Mouse (Mus musculus): ENCODE measurements around the gene Gm4969. TPM values are rescaled to one million over a fixed set of nuclear protein-coding genes. Genes with fewer than 3 reads are reported as not detected.
A peak's percentile ranks its signal among the peaks of the same experiment; 100 is the strongest.

Gene Gm4969
- total and polyA plus RNA-seq, 3 experiments: not detected

DNA sequence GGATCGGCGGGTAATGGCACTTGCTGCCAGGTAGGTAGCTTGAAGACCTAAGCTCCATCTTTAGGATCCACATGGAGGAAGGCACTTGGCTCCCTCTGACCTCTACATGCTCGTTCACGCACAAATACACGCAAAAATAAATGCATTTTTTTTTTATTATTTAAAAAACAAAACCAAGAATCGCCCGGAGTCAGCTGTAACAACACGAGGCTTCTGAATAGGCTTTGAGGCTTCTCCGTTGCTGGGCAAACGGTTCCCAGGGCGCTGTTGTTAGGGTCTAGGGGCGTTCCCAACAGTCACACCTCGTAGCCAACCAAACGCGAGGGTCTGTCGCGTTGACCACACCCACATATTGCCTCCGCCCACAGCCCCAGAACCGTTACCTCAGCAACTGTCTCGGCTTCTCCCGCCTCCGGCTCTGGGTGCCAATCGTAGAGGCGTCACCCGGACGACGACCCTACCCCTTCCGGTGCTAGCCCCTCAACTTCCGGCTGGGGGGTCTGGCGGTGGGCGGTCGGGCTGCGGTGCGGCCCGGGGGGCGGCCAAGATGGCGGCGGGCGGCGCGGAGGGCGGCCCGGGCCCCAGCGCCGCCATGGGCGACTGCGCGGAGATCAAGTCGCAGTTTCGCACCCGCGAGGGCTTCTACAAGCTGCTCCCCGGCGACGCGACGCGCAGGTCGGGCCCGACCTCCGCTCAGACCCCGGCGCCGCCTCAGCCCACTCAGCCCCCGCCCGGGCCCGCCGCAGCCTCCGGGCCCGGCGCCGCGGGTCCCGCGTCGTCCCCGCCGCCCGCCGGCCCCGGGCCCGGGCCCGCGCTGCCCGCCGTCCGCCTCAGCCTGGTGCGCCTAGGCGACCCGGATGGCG lies 42.2 kb downstream of the Gm4969 start, which contains the start of gene Dmwd:
Dmwd (plus strand) TSS at position 505 of the 863 bp plus-strand sequence.
- peaks cover 4 to 20% of the 10 kb centered on the region in 2 experiments for H3K4me1 ChIP-seq (ENCODE audit: control insufficient read depth in 1 of 2, insufficient read depth in 2 of 2, low read length in 2 of 2)
- H3K9me3 ChIP-seq (replicated peaks; ENCODE audit: insufficient read depth, low read length): no peaks in the 10 kb centered on the region
- H3K9ac ChIP-seq (ENCODE audit: control insufficient read depth, low read depth, low read length, poor library complexity, severe bottlenecking): peak within 1 kb of the TSS; percentile 84
- peaks cover 9% of the 10 kb centered on the region for H3K79me2 ChIP-seq (ENCODE audit: control insufficient read depth, insufficient read depth, low read length, poor library complexity)
- DNase-seq (ENCODE audit: low read depth, low spot score): peak; percentile 99
- H3K27ac ChIP-seq (ENCODE audit: control insufficient read depth, low read depth, low read length): peak within 1 kb of the TSS; percentile 29
- no peaks in the 10 kb centered on the region for H3K27me3 ChIP-seq (ENCODE audit: control insufficient read depth in 1 of 2, insufficient read depth in 2 of 2, low read length in 2 of 2)
- peaks cover 0 to 11% of the 10 kb centered on the region in 2 experiments; a peak in 2 of 4 replicates for H3K36me3 ChIP-seq (ENCODE audit: control insufficient read depth in 1 of 2, insufficient read depth in 2 of 2, low read length in 2 of 2)
- peak within 1 kb of the TSS; percentile 70 to 95 for H3K4me3 ChIP-seq (ENCODE audit: control insufficient read depth in 1 of 2, insufficient read depth in 1 of 2, low read depth in 2 of 2, low read length in 2 of 2)
- TF ChIP-seq JUND (IDR thresholded peaks at IDR 0.05; ENCODE audit: low read depth, low read length) (no peak), TBP (IDR thresholded peaks at IDR 0.05; ENCODE audit: low read depth, low read length) (0 out of 2 replicates have a peak, but pooled peaks have one; percentile 38), MAZ (IDR thresholded peaks at IDR 0.05; ENCODE audit: low read depth, low read length) (peak; percentile 77), MEF2A (IDR thresholded peaks at IDR 0.05; ENCODE audit: extremely low read depth, insufficient replicate concordance, low read depth, low read length, poor library complexity, severe bottlenecking) (no peak), ELF1 (IDR thresholded peaks at IDR 0.05; ENCODE audit: low read depth, low read length) (peak; percentile 79), POLR2A (IDR thresholded peaks at IDR 0.05; ENCODE audit: control insufficient read depth in 1 of 2, insufficient read depth in 1 of 2, low read depth in 1 of 2, low read length in 2 of 2, poor library complexity in 1 of 2) (peak; percentile 59 to 93; a peak in 3 of 4 replicates), MAFK (IDR thresholded peaks at IDR 0.05; ENCODE audit: borderline replicate concordance, low read depth, low read length) (no peak), MAX (IDR thresholded peaks at IDR 0.05; ENCODE audit: low read length) (peak; percentile 67), RCOR1 (IDR thresholded peaks at IDR 0.05; ENCODE audit: low read depth, low read length) (no peak), TCF12 (IDR thresholded peaks at IDR 0.05; ENCODE audit: low read depth, low read length) (peak; percentile 16; the same call in 1 of the 2 replicates), ZMIZ1 (IDR thresholded peaks at IDR 0.05; ENCODE audit: low read depth, low read length) (peak; percentile 31; the same call in 1 of the 2 replicates), EP300 (IDR thresholded peaks at IDR 0.05; ENCODE audit: low read depth in 1 of 2, low read length in 2 of 2) (0 out of 4 replicates have a peak, but pooled peaks of 1 of the 2 experiments have one; percentile 27), UBTF (IDR thresholded peaks at IDR 0.05; ENCODE audit: borderline replicate concordance, insufficient read depth, low read depth, low read length) (no peak), MYC (IDR thresholded peaks at IDR 0.05; ENCODE audit: low read depth, low read length) (0 out of 2 replicates have a peak, but pooled peaks have one; percentile 28), BHLHE40 (IDR thresholded peaks at IDR 0.05; ENCODE audit: borderline replicate concordance, low read depth, low read length) (no peak), SIN3A (IDR thresholded peaks at IDR 0.05; ENCODE audit: low read length) (peak; percentile 99), CTCF (IDR thresholded peaks at IDR 0.05 in 2 of 3, conservative IDR thresholded peaks at IDR 0.05 in 1 of 3; ENCODE audit: control insufficient read depth in 1 of 3, insufficient read depth in 1 of 3, low read depth in 2 of 3, low read length in 3 of 3, poor library complexity in 1 of 3, severe bottlenecking in 1 of 3) (no peak), CHD2 (IDR thresholded peaks at IDR 0.05; ENCODE audit: low read length) (no peak), GATA1 (IDR thresholded peaks at IDR 0.05; ENCODE audit: low read depth, low read length) (no peak), ZC3H11A (IDR thresholded peaks at IDR 0.05; ENCODE audit: low read depth, low read length) (no peak), USF2 (IDR thresholded peaks at IDR 0.05; ENCODE audit: borderline replicate concordance in 1 of 2, insufficient read depth in 1 of 2, low read depth in 1 of 2, low read length in 2 of 2) (no peak), E2F4 (IDR thresholded peaks at IDR 0.05; ENCODE audit: borderline replicate concordance, low read depth, low read length) (no peak), ETS1 (IDR thresholded peaks at IDR 0.05; ENCODE audit: low read depth, low read length) (no peak), SMC3 (IDR thresholded peaks at IDR 0.05; ENCODE audit: low read depth, low read length) (no peak), GABPA (IDR thresholded peaks at IDR 0.05; ENCODE audit: low read depth, low read length) (no peak), POLR2AphosphoS2 (IDR thresholded peaks at IDR 0.05; ENCODE audit: low read length) (no peak), HCFC1 (IDR thresholded peaks at IDR 0.05; ENCODE audit: low read depth, low read length) (peak; percentile 85), MXI1 (IDR thresholded peaks at IDR 0.05; ENCODE audit: low read depth, low read length) (peak; percentile 98), ZKSCAN1 (IDR thresholded peaks at IDR 0.05; ENCODE audit: low read depth, low read length) (no peak), POLR2AphosphoS5 (IDR thresholded peaks at IDR 0.05; ENCODE audit: borderline replicate concordance, low read depth, low read length) (no peak), NRF1 (IDR thresholded peaks at IDR 0.05; ENCODE audit: insufficient read depth, low read depth, low read length, poor library complexity, severe bottlenecking) (0 out of 2 replicates have a peak, but pooled peaks have one; percentile 9), ZNF384 (IDR thresholded peaks at IDR 0.05; ENCODE audit: low read depth, low read length) (no peak), KAT2A (conservative IDR thresholded peaks at IDR 0.05; ENCODE audit: low read depth, low read length) (no peak), MYB (IDR thresholded peaks at IDR 0.05; ENCODE audit: low read depth, low read length) (peak; percentile 68), NELFE (IDR thresholded peaks at IDR 0.05; ENCODE audit: low read depth, low read length) (peak; percentile 62)
